Mouse (Mus musculus) lung, adult 18-20 months (tissue): ENCODE results near the gene Retnla.
"Not testable (repeated sequence)": the region's sequence is repeated elsewhere in the genome, so short reads cannot be mapped to it uniquely, and the experiment has no call there.

Experiments
- DNase-seq, 2 experiments: peaks; one replicate each; pipeline ENCODE4 v3.0.0; 2022; ENCODE audit warnings: mixed read lengths in 2 of 2

Gene Retnla

DNA sequence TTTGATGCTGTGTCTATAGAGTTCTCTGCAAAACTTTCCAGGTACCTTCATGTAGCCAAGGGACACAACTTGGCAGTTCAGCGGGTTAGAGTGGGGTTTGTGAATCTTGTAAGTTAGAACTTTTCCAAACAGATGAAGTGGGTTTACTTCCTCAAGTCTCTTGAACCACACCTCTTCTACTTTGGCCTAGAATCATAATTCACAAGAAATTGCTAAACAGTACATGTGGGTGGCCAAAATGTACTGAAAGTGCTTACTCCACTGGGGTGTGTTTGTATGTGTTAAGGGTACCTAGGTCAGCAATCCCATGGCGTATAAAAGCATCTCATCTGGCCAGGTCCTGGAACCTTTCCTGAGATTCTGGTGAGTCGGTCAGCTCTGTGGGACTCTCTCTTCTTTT is at the start of gene Retnla:
Gene Retnla, plus strand, starts transcription at position 286 of the 400 bp plus-strand sequence.
- DNase-seq: peak in 1 of 2 experiments; percentile 4

DNA sequence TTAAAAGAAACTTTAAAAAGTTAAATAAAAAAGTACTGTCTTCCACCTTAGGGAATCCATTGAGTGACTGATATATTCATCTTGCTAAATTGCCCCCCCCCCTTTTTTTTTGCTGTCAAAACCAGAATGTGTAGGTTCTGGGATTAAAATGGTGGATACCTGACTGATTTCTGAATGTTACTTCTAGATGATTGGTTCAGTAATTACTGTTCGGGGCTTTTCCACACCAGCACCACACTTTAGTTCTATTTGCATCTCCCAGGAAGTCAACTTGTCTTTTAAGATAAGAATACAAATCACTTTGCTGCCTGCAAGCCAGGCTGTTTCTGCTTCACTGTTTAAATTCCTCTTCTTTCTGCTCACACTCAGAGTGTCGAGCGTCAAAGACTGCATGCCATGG is 44.1 kb upstream of the Retnla start:
- no peak for DNase-seq

DNA sequence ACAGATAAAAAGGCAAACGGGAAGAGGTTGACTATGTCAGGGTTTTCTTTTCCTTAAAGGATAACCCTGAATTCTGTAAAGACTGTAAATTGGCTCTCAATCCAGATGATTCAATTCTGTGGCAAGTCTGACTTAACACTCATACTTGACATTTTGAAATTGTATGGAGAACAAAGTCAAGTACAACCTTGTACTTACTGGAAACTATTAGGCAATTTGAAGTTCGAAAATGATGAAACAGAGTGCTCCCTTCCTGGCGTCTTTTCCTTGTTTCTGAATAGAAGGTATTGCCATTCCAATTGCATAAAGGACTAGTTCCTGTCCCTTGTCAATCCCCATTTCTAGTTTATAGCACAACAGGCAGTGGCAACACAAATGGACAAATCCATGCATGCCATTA is 42.9 kb upstream of the Retnla start:
- DNase-seq: peak in 1 of 2 experiments; percentile 4

DNA sequence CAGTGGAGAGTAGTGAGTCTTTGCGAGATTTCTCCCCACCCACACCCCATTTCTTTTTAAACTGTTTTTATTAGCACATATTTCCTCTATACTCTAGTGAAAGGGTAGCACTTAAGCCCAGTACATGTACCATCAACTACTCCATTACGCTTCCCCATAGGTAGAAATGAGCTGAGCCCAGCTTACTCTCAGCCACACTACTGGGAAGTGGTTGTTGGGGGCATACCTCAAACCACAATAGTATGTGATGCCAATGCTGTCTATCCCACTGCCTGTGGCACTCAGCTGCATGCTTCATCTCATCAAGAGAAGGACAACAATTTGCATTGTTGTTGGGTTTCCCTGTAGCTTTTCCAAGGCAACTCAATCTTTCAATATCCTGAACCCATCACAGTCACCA is 41.4 kb upstream of the Retnla start:
- DNase-seq: no peak

DNA sequence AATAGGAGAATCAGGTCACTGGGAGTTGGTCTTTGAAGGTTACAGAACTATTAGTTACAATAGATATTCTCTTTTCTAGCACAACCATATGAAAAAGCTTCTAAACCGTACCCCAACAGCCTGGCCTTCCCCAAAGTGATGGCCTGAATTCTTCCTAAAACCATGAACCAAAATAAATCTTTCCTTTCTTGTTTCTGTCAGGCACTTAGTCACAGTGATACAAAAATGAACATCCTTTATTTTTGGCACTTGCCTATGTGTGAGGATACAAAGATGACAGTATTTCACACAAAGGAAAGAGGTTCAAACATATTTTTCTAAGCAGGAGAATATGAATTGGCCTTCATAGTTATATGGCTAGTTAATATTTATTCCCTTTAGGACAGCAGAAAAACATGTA is 36.9 kb upstream of the Retnla start:
- no peak for DNase-seq

DNA sequence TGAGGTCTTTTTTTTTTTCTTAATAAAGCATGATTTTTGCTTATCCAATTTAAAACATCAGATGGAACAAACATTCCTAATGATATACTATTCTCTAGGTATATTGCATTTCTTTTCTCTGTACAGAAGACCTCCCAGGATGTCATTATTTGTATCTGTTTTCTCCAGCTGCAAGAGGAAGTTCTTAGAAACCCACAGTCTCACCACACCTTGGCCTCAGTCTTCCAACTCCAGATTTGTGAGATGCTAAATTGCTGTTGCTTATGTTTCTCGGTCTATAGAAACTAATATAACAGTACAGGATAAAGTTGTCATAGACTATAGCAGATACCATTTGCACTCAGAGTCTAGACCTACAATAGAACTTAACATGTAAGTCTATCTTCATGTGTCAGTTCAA is 35.8 kb upstream of the Retnla start:
- no peak for DNase-seq

DNA sequence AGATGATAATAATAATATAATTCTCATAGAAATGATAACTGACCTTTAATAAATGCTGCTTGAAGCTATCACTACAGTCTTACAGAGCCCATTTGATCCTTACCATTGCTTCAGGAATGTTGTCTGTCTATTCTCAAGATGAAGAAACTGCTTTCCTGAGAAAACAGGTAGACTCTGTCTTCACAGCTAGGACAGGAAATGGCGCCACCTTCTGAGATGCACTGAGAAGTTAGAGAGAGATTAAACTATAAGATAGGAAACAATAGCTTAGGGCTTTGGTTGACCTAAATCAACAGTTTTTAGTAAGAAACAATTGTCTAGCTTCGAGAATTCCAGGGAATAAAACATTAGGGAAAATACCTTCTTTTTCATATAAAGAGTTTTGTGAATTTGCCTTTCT is 33.0 kb upstream of the Retnla start:
- DNase-seq: no peak

DNA sequence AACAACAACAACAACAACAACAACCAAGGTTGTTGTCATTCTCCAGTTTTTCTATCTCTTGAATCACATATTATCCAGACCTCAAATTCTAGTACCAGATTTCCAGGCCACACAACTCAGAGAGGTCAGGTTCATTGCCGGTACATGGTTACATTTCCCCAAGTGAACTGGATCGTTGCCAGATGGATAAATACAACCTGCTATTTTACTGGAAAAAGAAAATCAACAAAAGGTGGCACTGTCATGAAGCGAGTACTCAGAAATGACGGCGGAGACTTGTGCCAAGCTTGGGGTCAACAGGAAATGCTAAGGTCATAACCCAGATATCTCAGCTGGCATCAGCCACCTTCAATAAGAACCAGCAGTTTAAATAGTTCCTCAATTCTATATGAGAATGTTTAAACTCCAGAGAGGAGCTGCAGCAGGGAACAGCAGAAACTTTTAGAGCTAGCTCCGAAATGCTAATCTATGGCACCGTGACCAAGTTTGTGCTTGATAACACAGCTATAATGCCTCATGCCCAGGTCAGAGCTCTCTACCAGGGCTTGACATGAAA is 30.4 kb upstream of the Retnla start:
- DNase-seq: peak in 1 of 2 experiments; percentile 11

DNA sequence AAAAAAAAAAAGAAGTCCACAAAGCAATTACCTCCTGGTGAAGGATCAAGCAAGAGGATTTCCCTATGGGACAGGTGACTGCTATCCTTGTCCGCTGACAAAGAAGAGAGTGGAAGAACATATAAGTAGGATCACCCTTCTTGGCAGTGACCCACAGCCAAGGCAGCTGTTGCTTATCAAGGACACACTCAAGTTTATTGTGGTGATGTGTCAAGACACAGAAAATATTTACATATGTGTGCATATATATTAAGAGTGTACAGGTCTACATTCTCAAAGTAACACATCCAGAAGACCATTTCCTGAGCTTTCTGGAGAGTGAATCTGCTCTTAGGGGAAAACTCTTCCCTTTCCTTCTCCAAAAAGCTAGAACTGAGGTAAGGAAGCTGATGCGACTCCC is 25.7 kb upstream of the Retnla start, which contains the start of gene Retnlb:
Gene Retnlb, plus strand, starts transcription at position 162 of the 400 bp plus-strand sequence.
- DNase-seq: no peak

DNA sequence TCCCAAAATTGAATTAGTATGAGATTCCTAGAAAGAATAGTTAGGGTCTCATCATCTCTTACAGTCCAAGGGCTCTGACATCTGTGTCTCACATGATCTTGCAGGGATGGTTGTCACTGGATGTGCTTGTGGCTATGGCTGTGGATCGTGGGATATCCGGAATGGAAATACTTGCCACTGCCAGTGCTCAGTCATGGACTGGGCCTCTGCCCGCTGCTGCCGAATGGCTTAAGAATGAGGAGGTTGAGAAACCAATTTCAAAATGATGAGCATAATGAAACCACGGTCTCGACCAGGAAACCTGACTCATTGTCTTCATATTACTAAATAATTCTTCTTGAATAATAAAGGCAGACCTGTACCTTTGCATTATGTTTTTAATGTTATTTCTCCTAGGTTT is 23.8 kb upstream of the Retnla start:
- no peak for DNase-seq

DNA sequence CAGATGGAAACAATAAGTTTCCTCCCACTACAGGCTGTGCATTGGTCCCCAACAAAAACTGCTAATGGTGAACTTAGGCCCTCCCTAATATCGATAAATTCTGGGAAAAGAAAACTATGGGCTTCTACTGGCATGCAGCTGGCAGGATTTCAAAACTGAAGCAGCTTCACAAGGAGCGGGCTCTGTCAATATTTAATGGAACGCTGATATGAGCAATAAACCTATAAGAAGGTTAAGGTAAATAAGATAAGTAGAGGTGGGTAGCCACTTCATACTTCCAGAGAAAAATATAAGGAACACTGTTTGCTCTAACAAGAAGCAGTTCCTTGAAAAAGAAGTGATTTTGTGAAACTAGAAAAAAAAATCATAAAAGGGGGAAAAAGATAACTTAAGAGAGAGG is 15.9 kb upstream of the Retnla start:
- no peak for DNase-seq

DNA sequence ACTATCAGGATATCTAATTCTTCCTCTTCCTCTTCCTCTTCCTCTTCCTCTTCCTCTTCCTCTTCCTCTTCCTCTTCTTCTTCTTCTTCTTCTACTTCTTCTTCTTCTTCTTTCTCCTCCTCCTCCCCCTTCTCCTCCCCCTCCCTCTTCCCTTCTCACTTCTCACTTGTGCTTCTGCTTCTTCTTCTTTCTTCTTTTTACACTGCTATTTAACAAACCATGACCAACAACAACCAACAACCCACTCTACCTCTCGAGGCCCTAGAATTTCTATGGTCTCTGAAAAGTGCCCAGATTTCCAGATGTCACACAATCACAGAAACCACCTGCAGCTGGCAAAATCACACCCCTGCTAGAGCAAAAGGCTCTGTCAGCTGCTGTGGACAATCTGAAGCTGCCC is 14.7 kb upstream of the Retnla start:
- DNase-seq: no peak

DNA sequence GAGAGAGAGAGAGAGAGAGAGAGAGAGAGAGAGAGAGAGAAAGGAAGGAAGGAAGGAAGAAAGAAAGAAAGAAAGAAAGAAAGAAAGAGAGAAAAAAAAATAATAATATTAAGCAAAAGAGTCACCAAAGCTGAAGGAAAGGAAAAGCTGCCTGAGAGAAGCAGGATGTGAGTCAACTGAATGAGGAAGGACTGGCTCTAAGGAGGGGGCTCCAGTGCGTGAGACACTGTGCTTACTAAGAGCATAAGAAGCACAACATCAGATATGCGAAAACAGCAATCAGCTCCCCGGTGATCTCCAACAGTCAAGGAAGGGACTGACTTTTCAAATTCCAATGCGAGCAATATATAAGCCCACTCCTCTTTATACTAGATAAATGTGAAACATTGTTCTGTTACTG is 13.3 kb upstream of the Retnla start:
- DNase-seq: no peak

DNA sequence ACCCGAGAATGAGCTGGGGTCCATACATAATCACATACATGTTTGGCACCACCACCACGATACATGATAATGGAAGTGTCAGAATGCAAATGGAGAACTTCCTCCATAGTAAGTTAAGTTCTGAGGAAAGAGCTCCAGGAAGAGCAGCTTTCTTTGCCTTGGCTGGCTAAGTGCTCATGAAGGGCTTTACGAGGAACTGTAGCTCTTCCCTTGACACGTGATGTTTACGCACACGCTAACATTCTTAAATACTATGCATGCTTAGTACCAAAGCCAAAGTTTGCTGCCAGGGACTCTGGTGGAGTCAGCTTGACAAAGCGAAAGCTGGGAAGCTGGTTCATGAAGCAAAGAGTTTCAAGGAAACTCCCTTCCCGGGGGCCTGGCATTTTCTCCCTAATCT is 10.3 kb upstream of the Retnla start:
- DNase-seq: no peak

DNA sequence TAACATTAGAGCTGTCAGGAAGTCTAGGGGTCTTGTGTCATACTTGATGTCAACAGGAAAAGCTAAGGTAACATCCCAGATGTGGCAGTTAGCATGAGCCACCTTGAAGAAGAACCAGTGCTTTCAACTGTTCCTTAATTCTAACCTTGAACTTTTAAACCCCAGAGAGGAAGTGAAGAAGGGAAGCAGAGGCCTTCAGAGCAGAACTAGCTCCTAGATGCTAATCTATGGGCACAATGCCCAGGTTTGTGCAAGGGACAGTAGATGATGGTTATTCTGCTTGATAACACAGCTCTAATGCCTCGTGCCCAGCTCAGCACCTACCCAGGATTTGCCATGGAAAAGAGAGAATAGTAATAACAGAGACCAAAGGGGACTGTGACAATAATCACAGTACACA is 8.7 kb upstream of the Retnla start:
- DNase-seq: not testable (repeated sequence)

DNA sequence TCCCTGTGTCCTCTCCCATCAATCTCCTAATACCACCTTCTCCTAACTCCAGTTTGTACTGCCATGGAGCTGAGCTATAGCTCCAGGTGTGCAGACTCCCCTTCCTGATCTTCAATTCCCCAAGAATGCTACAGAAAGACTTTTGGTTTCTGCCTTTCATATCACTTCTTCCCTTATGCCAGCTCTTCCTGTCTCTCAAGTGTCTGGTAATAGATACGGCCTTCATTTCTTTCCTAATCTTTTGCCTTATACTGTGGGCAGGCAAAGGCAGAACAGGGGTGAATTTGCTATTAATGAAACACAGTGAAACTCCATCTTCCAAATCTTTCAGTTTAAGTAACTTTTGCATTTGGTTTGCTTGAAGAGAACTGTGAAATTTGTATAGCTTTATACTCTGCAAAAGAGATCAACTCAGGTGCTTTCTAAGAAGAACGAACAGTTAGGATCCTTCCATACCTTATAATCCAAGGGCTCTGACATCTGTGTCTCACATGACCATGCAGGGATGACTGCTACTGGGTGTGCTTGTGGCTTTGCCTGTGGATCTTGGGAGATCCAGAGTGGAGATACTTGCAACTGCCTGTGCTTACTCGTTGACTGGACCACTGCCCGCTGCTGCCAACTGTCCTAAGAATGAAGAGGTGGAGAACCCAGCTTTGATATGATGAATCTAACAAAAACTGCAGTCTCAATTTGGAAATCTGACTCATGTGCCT is 1.5 kb downstream of the Retnla start:
- no peak for DNase-seq

DNA sequence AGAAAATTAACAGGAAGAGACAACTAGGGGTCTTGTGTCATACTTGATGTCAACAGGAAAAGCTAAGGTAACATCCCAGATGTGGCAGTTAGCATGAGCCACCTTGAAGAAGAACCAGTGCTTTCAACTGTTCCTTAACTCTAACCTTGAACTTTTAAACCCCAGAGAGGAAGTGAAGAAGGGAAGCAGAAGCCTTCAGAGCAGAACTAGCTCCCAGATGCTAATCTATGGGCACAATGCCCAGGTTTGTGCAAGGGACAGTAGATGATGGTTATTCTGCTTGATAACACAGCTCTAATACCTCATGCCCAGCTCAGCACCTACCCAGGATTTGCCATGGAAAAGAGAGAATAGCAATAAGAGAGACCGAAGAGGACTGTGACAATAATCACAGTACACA is 22.7 kb downstream of the Retnla start:
- not testable (repeated sequence) for DNase-seq

DNA sequence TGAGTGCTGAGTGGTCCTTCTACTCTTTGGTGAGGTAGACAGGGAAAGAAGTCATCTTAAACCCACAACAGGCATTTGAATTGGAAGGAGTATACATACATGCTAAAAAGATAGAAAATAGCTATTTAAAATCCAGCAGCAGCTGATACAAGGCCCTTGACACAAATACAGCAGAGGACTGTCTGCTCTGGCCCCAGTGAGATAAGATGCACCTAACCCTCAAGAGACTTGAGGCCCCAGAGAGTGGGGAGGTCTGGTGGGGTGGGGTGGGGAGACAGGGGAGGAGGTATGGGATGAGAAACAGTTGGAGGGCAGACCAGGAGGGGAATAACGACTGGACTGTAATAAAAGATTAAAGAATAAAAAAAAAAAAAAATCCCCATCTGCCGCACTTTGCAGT is 25.3 kb downstream of the Retnla start:
- no peak for DNase-seq

DNA sequence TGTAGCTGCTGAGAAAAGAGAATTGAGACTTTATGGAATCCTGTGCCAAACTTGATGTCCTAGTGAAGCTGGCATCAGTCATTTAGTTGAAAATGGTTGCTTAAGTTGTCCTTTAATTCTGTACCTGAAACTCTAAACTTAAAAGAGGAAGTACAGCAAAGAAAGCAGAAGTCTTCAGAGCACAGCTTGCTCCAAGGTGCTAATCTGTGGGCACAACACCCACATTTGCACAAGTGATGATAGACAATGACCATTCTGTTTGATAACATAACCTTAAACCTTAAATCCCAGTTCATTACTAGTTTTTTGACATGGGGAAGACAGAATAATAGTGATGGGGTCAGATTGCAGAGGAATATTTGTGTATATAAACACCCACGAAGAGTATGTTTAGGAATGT is 26.3 kb downstream of the Retnla start:
- no peak for DNase-seq

DNA sequence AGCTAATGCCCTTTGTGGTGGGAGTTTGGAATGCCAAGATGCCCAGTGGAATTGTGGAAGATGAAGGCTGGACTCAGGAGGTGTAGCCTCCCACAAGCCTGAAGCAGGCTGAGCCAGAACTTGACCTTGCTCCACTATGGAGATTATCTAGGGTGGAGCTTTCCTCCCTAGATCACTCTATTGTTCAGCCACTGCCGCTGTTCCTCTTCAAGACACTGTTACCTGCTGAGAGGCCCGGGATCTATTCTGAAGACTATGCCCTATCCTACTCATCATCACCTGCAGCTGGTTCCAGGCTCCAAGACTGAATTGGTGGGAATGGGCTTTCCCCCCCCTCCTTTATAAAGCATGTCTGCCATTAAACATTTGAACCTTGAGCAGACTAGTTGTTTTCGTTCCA is 27.3 kb downstream of the Retnla start:
- no peak for DNase-seq

DNA sequence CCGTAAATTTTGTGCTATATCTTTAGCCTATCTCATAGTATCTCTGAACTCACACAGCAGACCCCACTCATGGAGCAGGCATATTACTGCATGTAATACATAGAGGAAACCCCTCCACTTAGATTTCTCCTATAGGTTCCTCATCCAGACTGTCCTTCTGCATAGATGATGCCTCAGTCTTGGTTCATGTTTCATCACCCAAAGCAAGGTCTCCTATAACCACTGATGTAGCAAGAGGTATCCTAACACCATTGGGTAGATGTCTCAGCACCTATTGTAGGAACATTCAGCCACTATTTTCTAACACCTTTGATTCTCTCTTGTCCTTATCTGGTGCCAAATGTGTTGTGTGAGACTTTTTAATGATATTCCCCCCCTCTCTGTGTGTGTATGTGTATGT is 29.4 kb downstream of the Retnla start:
- no peak for DNase-seq

DNA sequence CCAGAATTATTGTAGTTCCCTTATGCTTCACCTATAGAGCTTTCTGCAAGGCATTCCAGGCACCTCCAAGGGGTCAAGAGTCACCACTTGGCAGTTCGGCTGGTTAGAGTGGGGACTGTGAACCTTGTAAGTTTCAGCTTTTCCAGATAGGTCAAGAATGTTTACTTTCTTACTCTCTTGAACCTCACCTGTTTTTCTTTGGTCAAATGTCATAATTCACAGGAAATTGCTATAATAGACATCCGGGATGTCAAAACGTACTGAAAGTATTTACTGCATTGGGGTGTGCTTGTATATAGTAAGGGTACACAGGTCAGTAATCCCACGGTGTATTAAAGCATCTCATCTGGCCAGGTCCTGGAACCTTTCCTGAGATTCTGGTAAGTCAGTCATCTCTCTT is 30.0 kb downstream of the Retnla start, which contains the start of gene Retnlg:
Gene Retnlg, plus strand, starts transcription at position 301 of the 400 bp plus-strand sequence.
- DNase-seq: no peak

DNA sequence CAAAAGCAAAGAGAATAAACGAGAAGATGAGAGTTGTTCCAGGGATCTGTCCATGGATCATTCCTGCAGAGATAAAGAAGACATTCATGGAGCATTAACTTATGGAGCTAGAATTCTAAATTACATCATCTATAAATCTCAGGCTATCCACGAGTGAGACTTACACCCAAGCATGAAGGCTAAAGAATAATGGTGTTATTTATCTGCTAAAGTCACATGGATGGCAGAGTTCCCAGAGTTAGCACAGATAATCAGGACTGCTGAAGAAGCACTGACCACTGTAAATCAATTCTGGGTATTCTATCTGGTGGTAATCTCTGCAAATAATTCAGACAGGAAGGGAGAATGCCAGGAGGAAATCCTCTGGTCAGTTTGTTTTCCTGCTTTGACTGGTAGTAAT is 48.4 kb downstream of the Retnla start:
- no peak for DNase-seq
